Mouse (Mus musculus): ENCODE data around the gene Nbea.

The Nbea gene

GRCm38 (mm10) chr3:56183159-56184133, at the start of gene Nbea:
TSS of gene Nbea (minus strand) at chr3:56183701.
- peak; percentile 58 for DNase-seq (ENCODE audit: low read depth, low spot score)

GRCm38 (mm10) chr3:56229283-56229682, 45.8 kb upstream of the Nbea start:
- no peak for DNase-seq (ENCODE audit: low read depth, low spot score)

- no peak for DNase-seq (ENCODE audit: low read depth, low spot score)
Observed at GRCm38 (mm10) chr3:56215989-56216388, 32.5 kb upstream of the Nbea start.

- DNase-seq (ENCODE audit: low read depth, low spot score) = no peak
Observed at GRCm38 (mm10) chr3:56203968-56204367, 20.5 kb upstream of the Nbea start.

- DNase-seq (ENCODE audit: low read depth, low spot score) = no peak
Observed at GRCm38 (mm10) chr3:56188238-56188637, 4.7 kb upstream of the Nbea start.

- no peak for DNase-seq (ENCODE audit: low read depth, low spot score)
Observed at GRCm38 (mm10) chr3:56187131-56187779, 3.8 kb upstream of the Nbea start.

GRCm38 (mm10) chr3:56182371-56183158, 936 bp downstream of the Nbea start:
- peak; percentile 20 for DNase-seq (ENCODE audit: low read depth, low spot score)

- DNase-seq (ENCODE audit: low read depth, low spot score) = no peak
Observed at GRCm38 (mm10) chr3:56181991-56182370, 1.5 kb downstream of the Nbea start.

GRCm38 (mm10) chr3:56181025-56181424, 2.5 kb downstream of the Nbea start:
- DNase-seq (ENCODE audit: low read depth, low spot score) = no peak

GRCm38 (mm10) chr3:56157864-56158263, 25.6 kb downstream of the Nbea start:
- no peak for DNase-seq (ENCODE audit: low read depth, low spot score)

GRCm38 (mm10) chr3:56126674-56127073, 56.8 kb downstream of the Nbea start:
- no peak for DNase-seq (ENCODE audit: low read depth, low spot score)

- no peak for DNase-seq (ENCODE audit: low read depth, low spot score)
Observed at GRCm38 (mm10) chr3:56116647-56117046, 66.9 kb downstream of the Nbea start.

- DNase-seq (ENCODE audit: low read depth, low spot score) = no peak
Observed at GRCm38 (mm10) chr3:56108101-56108500, 75.4 kb downstream of the Nbea start.

- no peak for DNase-seq (ENCODE audit: low read depth, low spot score)
Observed at GRCm38 (mm10) chr3:56097105-56097504, 86.4 kb downstream of the Nbea start.

- DNase-seq (ENCODE audit: low read depth, low spot score) = peak; percentile 10
Observed at GRCm38 (mm10) chr3:56079015-56079612, 104.4 kb downstream of the Nbea start.

GRCm38 (mm10) chr3:56067849-56068248, 115.7 kb downstream of the Nbea start:
- no peak for DNase-seq (ENCODE audit: low read depth, low spot score)

GRCm38 (mm10) chr3:56066360-56067040, 117.0 kb downstream of the Nbea start:
- no peak for DNase-seq (ENCODE audit: low read depth, low spot score)

GRCm38 (mm10) chr3:56065234-56065633, 118.3 kb downstream of the Nbea start:
- DNase-seq (ENCODE audit: low read depth, low spot score) = no peak

- DNase-seq (ENCODE audit: low read depth, low spot score) = no peak
Observed at GRCm38 (mm10) chr3:56045659-56046336, 137.7 kb downstream of the Nbea start.

- no peak for DNase-seq (ENCODE audit: low read depth, low spot score)
Observed at GRCm38 (mm10) chr3:56043091-56043490, 140.4 kb downstream of the Nbea start.
